Mouse (Mus musculus) cerebellum, adult (tissue): ENCODE results near the gene Slc1a2.

Experiments
- ATAC-seq: cut with Nextera tagmentation; 2 replicates; pipeline ENCODE4 v1.9.2; 2017; ENCODE audit warnings: mild to moderate bottlenecking, moderate library complexity, mixed read lengths; ENCODE audit not compliant: insufficient number of reproducible peaks, low FRiP score, low TSS enrichment

Gene Slc1a2

GRCm38 (mm10) chr2:102711511-102711910, 53.1 kb downstream of the Slc1a2 start:
- no peak for ATAC-seq

- no peak for ATAC-seq
Observed at GRCm38 (mm10) chr2:102712049-102712448, 53.6 kb downstream of the Slc1a2 start.

GRCm38 (mm10) chr2:102712678-102713628, 54.5 kb downstream of the Slc1a2 start:
- no peak for ATAC-seq

GRCm38 (mm10) chr2:102714320-102714719, 55.9 kb downstream of the Slc1a2 start:
- ATAC-seq = no peak

GRCm38 (mm10) chr2:102715754-102716153, 57.3 kb downstream of the Slc1a2 start:
- no peak for ATAC-seq

GRCm38 (mm10) chr2:102721859-102722258, 63.4 kb downstream of the Slc1a2 start:
- ATAC-seq = no peak

GRCm38 (mm10) chr2:102725054-102725453, 66.6 kb downstream of the Slc1a2 start:
- ATAC-seq = no peak

- ATAC-seq = no peak
Observed at GRCm38 (mm10) chr2:102730386-102730785, 71.9 kb downstream of the Slc1a2 start.

- no peak for ATAC-seq
Observed at GRCm38 (mm10) chr2:102730788-102731187, 72.3 kb downstream of the Slc1a2 start.

GRCm38 (mm10) chr2:102733128-102733527, 74.7 kb downstream of the Slc1a2 start:
- ATAC-seq = no peak

- ATAC-seq = no peak
Observed at GRCm38 (mm10) chr2:102734055-102734454, 75.6 kb downstream of the Slc1a2 start.

GRCm38 (mm10) chr2:102735031-102735430, 76.6 kb downstream of the Slc1a2 start:
- no peak for ATAC-seq

- ATAC-seq = no peak
Observed at GRCm38 (mm10) chr2:102735811-102736210, 77.4 kb downstream of the Slc1a2 start.

- ATAC-seq = no peak
Observed at GRCm38 (mm10) chr2:102736490-102736889, 78.0 kb downstream of the Slc1a2 start.

- no peak for ATAC-seq
Observed at GRCm38 (mm10) chr2:102738852-102739251, 80.4 kb downstream of the Slc1a2 start.

- ATAC-seq = no peak
Observed at GRCm38 (mm10) chr2:102742685-102743084, 84.2 kb downstream of the Slc1a2 start.

GRCm38 (mm10) chr2:102743918-102744696, 85.6 kb downstream of the Slc1a2 start:
- no peak for ATAC-seq

- no peak for ATAC-seq
Observed at GRCm38 (mm10) chr2:102745259-102745906, 86.9 kb downstream of the Slc1a2 start.

- ATAC-seq = no peak
Observed at GRCm38 (mm10) chr2:102747758-102748157, 89.3 kb downstream of the Slc1a2 start.

GRCm38 (mm10) chr2:102749926-102750325, 91.5 kb downstream of the Slc1a2 start:
- ATAC-seq = no peak

- no peak for ATAC-seq
Observed at GRCm38 (mm10) chr2:102751846-102752245, 93.4 kb downstream of the Slc1a2 start.
